Mouse (Mus musculus) kidney, embryonic 16.5 days (tissue): ENCODE results near the gene Gm10959. TPM values are rescaled to one million over a fixed set of nuclear protein-coding genes. Genes with fewer than 3 reads are reported as not detected.
"Not testable (repeated sequence)": the region's sequence is repeated elsewhere in the genome, so short reads cannot be mapped to it uniquely, and the experiment has no call there.

Experiments used
- ATAC-seq: fragments of 200-750 bp; cut with Nextera tagmentation; 2 replicates; pipeline ENCODE4 v1.8.0; 2017; ENCODE audit warnings: moderate TSS enrichment; ENCODE audit not compliant: low FRiP score, low TSS enrichment
- H3K27ac ChIP-seq: fragments of 300-500 bp; sonication (generic); 2 replicates; pipeline ENCODE4 v1.5.1; 2014; ENCODE audit warnings: low read length
- H3K27me3 ChIP-seq: fragments of 300-500 bp; sonication (generic); 2 replicates; pipeline ENCODE4 v1.6.1; 2014; ENCODE audit warnings: low read length, control low read depth, mixed read lengths; ENCODE audit not compliant: insufficient read depth
- H3K36me3 ChIP-seq: fragments of 300-500 bp; sonication (generic); 2 replicates; pipeline ENCODE4 v1.6.1; 2014; ENCODE audit warnings: low read length, control low read depth, mixed read lengths; ENCODE audit not compliant: insufficient read depth
- H3K4me1 ChIP-seq: fragments of 300-500 bp; sonication (generic); 2 replicates; pipeline ENCODE4 v1.6.1; 2014; ENCODE audit warnings: low read length, control low read depth, mixed read lengths; ENCODE audit not compliant: insufficient read depth
- H3K4me2 ChIP-seq: fragments of 300-500 bp; sonication (generic); replicated peaks from 2 replicates; pipeline ENCODE4 v1.6.1; 2014; ENCODE audit warnings: low read depth, low read length
- H3K4me3 ChIP-seq: fragments of 300-500 bp; sonication (generic); 2 replicates; pipeline ENCODE4 v1.5.1; 2014; ENCODE audit warnings: mild to moderate bottlenecking, low read length
- H3K9ac ChIP-seq: fragments of 300-500 bp; sonication (generic); replicated peaks from 2 replicates; pipeline ENCODE4 v1.6.1; 2014; ENCODE audit warnings: low read length
- H3K9me3 ChIP-seq: fragments of 300-500 bp; sonication (generic); 2 replicates; pipeline ENCODE4 v1.6.1; 2016; ENCODE audit warnings: low read length, control low read depth
- WGBS: fragments of 180-500 bp; shearing (Covaris S2); extraction: QIAGEN DNeasy Blood & Tissue Kit; methylation state at CpG from one replicate; pipeline ENCODE4 v1.1.7; 2014; 5-methylcytosine and 5-hydroxymethylcytosine counted together
- polyA plus RNA-seq: library from polyadenylated mRNA; unstranded; fragments of >200 nt; fragmentation: Nextera tagmentation; extraction: Ambion mirVana; gene quantifications from 2 replicates; pipeline ENCODE4 v1.2.1, GENCODE M21; 2015

Gm10959 gene
- polyA plus RNA-seq, result not detected in 2 replicates

- H3K27me3 ChIP-seq, result no peaks in the 10 kb centered on the region
- H3K9ac ChIP-seq, result no peak within 1 kb of the TSS
- no peaks in the 10 kb centered on the region for H3K36me3 ChIP-seq
- no peak within 1 kb of the TSS for H3K27ac ChIP-seq
- WGBS, result 51% methylated on average over 8 of the region's 8 CpGs
- no peak within 1 kb of the TSS for H3K4me2 ChIP-seq
- H3K9me3 ChIP-seq, result no peaks in the 10 kb centered on the region
- H3K4me3 ChIP-seq, result no peak within 1 kb of the TSS
- H3K4me1 ChIP-seq, result peaks cover 11% of the 10 kb centered on the region; the same call in 1 of the 2 replicates
- ATAC-seq, result no peak
These were observed at the start of gene Gm10959 for GRCm38 (mm10) chr3:122919260-122919659. Gene Gm10959 (minus strand): TSS chr3:122919360.

GRCm38 (mm10) chr3:122968391-122968790 lies 49.2 kb upstream of the Gm10959 start:
- WGBS, result 93% methylated on average over 9 of the region's 9 CpGs
- Histone ChIP-seq H3K9me3 (no peaks in the 10 kb centered on the region), H3K27me3 (no peaks in the 10 kb centered on the region), H3K4me3 (no peak overlapping the region), H3K36me3 (0 out of 2 replicates have a peak, but pooled peaks cover 6% of the 10 kb centered on the region), H3K4me2 (no peak overlapping the region), H3K9ac (no peak overlapping the region), H3K4me1 (no peaks in the 10 kb centered on the region), H3K27ac (no peak overlapping the region)
- no peak for ATAC-seq

DNA sequence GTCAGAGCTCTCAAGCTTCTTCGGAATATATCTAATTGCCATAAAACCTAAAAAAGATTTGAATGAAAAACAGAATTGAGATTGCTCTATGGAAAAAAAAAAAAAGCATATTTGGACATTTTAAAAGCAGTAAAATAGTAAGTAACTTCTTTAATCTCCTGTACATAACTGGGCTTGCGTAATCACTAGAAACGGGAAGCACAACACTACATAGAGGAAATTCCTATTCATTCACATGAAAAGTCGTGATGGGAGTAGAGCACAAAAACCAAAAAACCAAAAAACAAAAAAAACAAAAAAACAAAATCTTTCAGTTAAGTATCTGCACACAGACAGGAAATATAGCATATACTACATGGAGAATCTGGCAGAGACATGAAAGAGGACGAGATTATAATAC lies 45.1 kb upstream of the Gm10959 start:
- Histone ChIP-seq H3K27me3 (no peaks in the 10 kb centered on the region), H3K4me1 (no peaks in the 10 kb centered on the region), H3K9ac (no peak overlapping the region), H3K9me3 (0 out of 2 replicates have a peak, but pooled peaks cover 2% of the 10 kb centered on the region), H3K36me3 (peaks cover 24% of the 10 kb centered on the region), H3K4me3 (no peak overlapping the region), H3K27ac (no peak overlapping the region), H3K4me2 (no peak overlapping the region)
- no peak for ATAC-seq
- 82% methylated on average over 5 of the region's 5 CpGs for whole genome bisulfite sequencing

GRCm38 (mm10) chr3:122950129-122950528 lies 31.0 kb upstream of the Gm10959 start:
- H3K4me2 ChIP-seq, result no peak overlapping the region
- no peak for ATAC-seq
- peaks cover 21% of the 10 kb centered on the region for H3K36me3 ChIP-seq
- H3K4me1 ChIP-seq, result no peaks in the 10 kb centered on the region
- H3K27me3 ChIP-seq, result no peaks in the 10 kb centered on the region
- no peaks in the 10 kb centered on the region for H3K9me3 ChIP-seq
- 89% methylated on average over 2 of the region's 2 CpGs for WGBS
- no peak overlapping the region for H3K27ac ChIP-seq
- no peak overlapping the region for H3K9ac ChIP-seq
- H3K4me3 ChIP-seq, result no peak overlapping the region

DNA sequence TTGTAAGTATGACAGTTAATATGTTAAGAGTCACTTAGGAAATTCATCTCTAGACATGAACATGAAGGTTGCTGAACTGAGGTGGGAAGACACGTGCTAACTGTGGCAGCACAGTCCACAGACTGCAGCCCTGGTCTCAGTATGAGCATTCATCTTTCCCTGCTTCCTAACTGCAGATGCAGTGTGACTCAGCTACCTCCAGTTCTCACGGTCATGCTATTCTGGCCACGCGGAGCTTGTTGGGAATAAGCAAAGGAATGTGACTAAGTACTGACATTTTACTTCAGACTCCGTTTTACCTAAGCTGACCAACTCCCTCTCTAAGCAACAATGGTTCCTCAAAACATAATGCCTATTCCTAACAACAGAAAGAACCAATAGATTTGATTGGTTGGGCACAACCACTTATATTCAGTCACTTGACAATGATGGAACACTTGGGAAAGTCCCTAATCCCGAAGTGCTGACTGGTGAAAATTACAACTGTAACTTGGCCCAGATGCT lies 24.3 kb upstream of the Gm10959 start:
- Histone ChIP-seq H3K4me2 (no peak overlapping the region), H3K4me1 (no peaks in the 10 kb centered on the region), H3K36me3 (0 out of 2 replicates have a peak, but pooled peaks cover 4% of the 10 kb centered on the region), H3K4me3 (no peak overlapping the region), H3K27me3 (no peaks in the 10 kb centered on the region), H3K9ac (no peak overlapping the region), H3K9me3 (no peaks in the 10 kb centered on the region), H3K27ac (no peak overlapping the region)
- WGBS, result 70% methylated on average over 6 of the region's 6 CpGs
- no peak for ATAC-seq

DNA sequence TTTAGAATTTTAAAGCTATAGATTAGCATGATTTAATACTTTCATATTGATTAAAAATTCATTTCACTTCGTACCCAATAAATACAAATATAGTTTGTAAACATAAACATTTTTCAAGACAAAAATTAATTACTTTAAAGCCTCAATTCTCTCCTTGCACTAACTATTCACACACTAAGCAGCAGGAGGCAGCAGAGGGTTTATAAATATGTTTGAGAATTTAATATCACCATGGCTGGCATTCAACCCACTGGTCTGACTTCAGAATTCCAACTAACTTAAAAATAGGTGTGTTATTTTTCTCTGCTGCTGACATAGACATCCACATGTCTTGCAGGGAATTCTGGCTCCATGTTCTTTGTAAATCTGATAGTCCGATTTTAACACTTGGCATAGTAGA lies 20.1 kb upstream of the Gm10959 start:
- Histone ChIP-seq H3K36me3 (peaks cover 7% of the 10 kb centered on the region; the same call in 1 of the 2 replicates), H3K9ac (no peak overlapping the region)
- no peak for ATAC-seq

GRCm38 (mm10) chr3:122937176-122937575 lies 18.0 kb upstream of the Gm10959 start:
- H3K4me1 ChIP-seq, H3K4me2 ChIP-seq, ATAC-seq, H3K27me3 ChIP-seq, H3K9me3 ChIP-seq, H3K27ac ChIP-seq, H3K4me3 ChIP-seq, H3K9ac ChIP-seq: not testable (repeated sequence)
- H3K36me3 ChIP-seq, result peaks cover 11% of the 10 kb centered on the region; the same call in 1 of the 2 replicates
- 82% methylated on average over 13 of the region's 13 CpGs for WGBS

More for the DNA sequence above, 20.1 kb upstream of the Gm10959 start:
- 77% methylated on average over 2 of the region's 2 CpGs for WGBS
- no peak overlapping the region for H3K4me3 ChIP-seq
- H3K27ac ChIP-seq, result no peak overlapping the region
- no peaks in the 10 kb centered on the region for H3K9me3 ChIP-seq
- no peaks in the 10 kb centered on the region for H3K4me1 ChIP-seq
- no peaks in the 10 kb centered on the region for H3K27me3 ChIP-seq
- H3K4me2 ChIP-seq, result no peak overlapping the region

- no peak overlapping the region for H3K27ac ChIP-seq
- no peak overlapping the region for H3K9ac ChIP-seq
- no peak overlapping the region for H3K4me3 ChIP-seq
- no peak overlapping the region for H3K4me2 ChIP-seq
- H3K9me3 ChIP-seq, result no peaks in the 10 kb centered on the region
- H3K27me3 ChIP-seq, result no peaks in the 10 kb centered on the region
- WGBS, result 86% methylated on average over 1 of the region's 1 CpGs
- H3K4me1 ChIP-seq, result no peaks in the 10 kb centered on the region
- no peak for ATAC-seq
- H3K36me3 ChIP-seq, result peaks cover 14% of the 10 kb centered on the region
These were observed 13.3 kb upstream of the Gm10959 start for GRCm38 (mm10) chr3:122932466-122932865.

GRCm38 (mm10) chr3:122929723-122930122 lies 10.6 kb upstream of the Gm10959 start:
- 91% methylated on average over 6 of the region's 6 CpGs for WGBS
- no peak overlapping the region for H3K4me3 ChIP-seq
- ATAC-seq, result no peak
- peaks cover 14% of the 10 kb centered on the region for H3K36me3 ChIP-seq
- H3K4me2 ChIP-seq, result no peak overlapping the region
- no peaks in the 10 kb centered on the region for H3K9me3 ChIP-seq
- H3K27ac ChIP-seq, result no peak overlapping the region
- H3K9ac ChIP-seq, result no peak overlapping the region
- H3K4me1 ChIP-seq, result 0 out of 2 replicates have a peak, but pooled peaks cover 8% of the 10 kb centered on the region
- H3K27me3 ChIP-seq, result no peaks in the 10 kb centered on the region

GRCm38 (mm10) chr3:122924009-122924914 lies 5.1 kb upstream of the Gm10959 start, which contains the start of gene 1810037I17Rik:
Gene 1810037I17Rik (plus strand): TSS chr3:122924203.
- 1% methylated on average over 51 of the region's 68 CpGs for WGBS
- H3K27ac ChIP-seq, result peak within 1 kb of the TSS; percentile 84
- peak; percentile 99 for ATAC-seq
- H3K9me3 ChIP-seq, result no peaks in the 10 kb centered on the region
- H3K27me3 ChIP-seq, result no peaks in the 10 kb centered on the region
- peak within 1 kb of the TSS; percentile 80 for H3K9ac ChIP-seq
- peak within 1 kb of the TSS; percentile 76 for H3K4me2 ChIP-seq
- H3K4me3 ChIP-seq, result peak within 1 kb of the TSS; percentile 69
- peaks cover 6% of the 10 kb centered on the region for H3K36me3 ChIP-seq
- H3K4me1 ChIP-seq, result peaks cover 19% of the 10 kb centered on the region; the same call in 1 of the 2 replicates
